Mouse (Mus musculus) brain, embryonic 14.5 days (tissue): ENCODE results near the gene Prdx1. TPM values are rescaled to one million over a fixed set of nuclear protein-coding genes. Genes with fewer than 3 reads are reported as not detected.
"Not testable (repeated sequence)": the region's sequence is repeated elsewhere in the genome, so short reads cannot be mapped to it uniquely, and the experiment has no call there.

Experiments used
- DNase-seq: peaks from one replicate; pipeline ENCODE4 v3.0.0-alpha.2; 2011; ENCODE audit warnings: low read depth
- CTCF ChIP-seq: fragments of 200-500 bp; IDR thresholded peaks from 2 replicates; pipeline ENCODE4 v1.5.1; 2012; ENCODE audit warnings: inconsistent platforms, mild to moderate bottlenecking, moderate library complexity, borderline replicate concordance; ENCODE audit not compliant: insufficient read depth, insufficient read length; ENCODE audit errors: extremely low read depth
- POLR2A ChIP-seq: fragments of 200-500 bp; IDR thresholded peaks from 2 replicates; pipeline ENCODE4 v1.6.1; 2012; ENCODE audit warnings: mild to moderate bottlenecking, inconsistent platforms, borderline replicate concordance; ENCODE audit not compliant: poor library complexity, insufficient read depth, insufficient read length, severe bottlenecking; ENCODE audit errors: extremely low read depth
- polyA plus RNA-seq: library from polyadenylated mRNA; depleted of rRNA; stranded (reverse); fragments of >200 nt; gene quantifications from 2 replicates; pipeline ENCODE4 v1.2.3, GENCODE M21; 2012

Gene Prdx1
- polyA plus RNA-seq, 1 experiment = 148 TPM

GRCm38 (mm10) chr4:116679141-116679540 is 6.2 kb upstream of the Prdx1 start:
- TF ChIP-seq CTCF (no peak), POLR2A (no peak)
- DNase-seq = no peak

- not testable (repeated sequence) for DNase-seq
These were observed 4.8 kb upstream of the Prdx1 start for GRCm38 (mm10) chr4:116680521-116680920.

- TF ChIP-seq CTCF = no peak
- no peak for TF ChIP-seq POLR2A
These were observed 1.4 kb upstream of the Prdx1 start for GRCm38 (mm10) chr4:116683957-116684356.

GRCm38 (mm10) chr4:116684665-116685064 is 679 bp upstream of the Prdx1 start:
- DNase-seq = no peak
- TF ChIP-seq CTCF (no peak), POLR2A (no peak)

More at GRCm38 (mm10) chr4:116683957-116684356, 1.4 kb upstream of the Prdx1 start:
- no peak for DNase-seq

- DNase-seq = no peak
- no peak for TF ChIP-seq POLR2A
- TF ChIP-seq CTCF = no peak
These were observed 1.7 kb downstream of the Prdx1 start for GRCm38 (mm10) chr4:116687041-116687440.

GRCm38 (mm10) chr4:116689309-116689876 is 4.0 kb downstream of the Prdx1 start:
- no peak for DNase-seq
- TF ChIP-seq CTCF = no peak
- TF ChIP-seq POLR2A = no peak

- DNase-seq = no peak
- TF ChIP-seq POLR2A (no peak), CTCF (no peak)
These were observed 6.8 kb downstream of the Prdx1 start for GRCm38 (mm10) chr4:116692146-116692545.

GRCm38 (mm10) chr4:116693785-116694184 is 8.4 kb downstream of the Prdx1 start:
- no peak for TF ChIP-seq POLR2A
- TF ChIP-seq CTCF = no peak

GRCm38 (mm10) chr4:116698693-116699342 is 13.5 kb downstream of the Prdx1 start:
- DNase-seq = no peak
- TF ChIP-seq POLR2A (no peak), CTCF (no peak)

More at GRCm38 (mm10) chr4:116693785-116694184, 8.4 kb downstream of the Prdx1 start:
- no peak for DNase-seq

GRCm38 (mm10) chr4:116700964-116701363 is 15.6 kb downstream of the Prdx1 start:
- no peak for DNase-seq
- no peak for TF ChIP-seq POLR2A
- TF ChIP-seq CTCF = no peak

- TF ChIP-seq POLR2A (no peak), CTCF (peak; percentile 74; the same call in 1 of the 2 replicates)
- peak; percentile 73 for DNase-seq
These were observed 18.5 kb downstream of the Prdx1 start for GRCm38 (mm10) chr4:116703804-116704203.

- TF ChIP-seq CTCF = no peak
- DNase-seq = peak; percentile 2
These were observed 22.3 kb downstream of the Prdx1 start for GRCm38 (mm10) chr4:116707666-116708065.
